Mouse (Mus musculus) large intestine, adult 2 months (tissue): ENCODE data around the gene Abraxas1. TPM values are rescaled to one million over a fixed set of nuclear protein-coding genes. Genes with fewer than 3 reads are reported as not detected.

ENCODE experiments used
- DNase-seq: peaks from one replicate; pipeline ENCODE4 v3.0.0-alpha.2; 2012; ENCODE audit warnings: low read depth, low spot score
- WGBS: fragments of 180-500 bp; shearing (Covaris S2); methylation state at CpG from one replicate; pipeline ENCODE4 v1.1.7; 2018; 5-methylcytosine and 5-hydroxymethylcytosine counted together
- polyA plus RNA-seq: library from polyadenylated mRNA; depleted of rRNA; stranded (reverse); fragments of >200 nt; gene quantifications from 2 replicates; pipeline ENCODE4 v1.2.3, GENCODE M21; 2012; rRNA removed

The Abraxas1 gene
- 3.3 and 4.8 TPM in 2 replicates for polyA plus RNA-seq

- under 1% methylated on average over 63 of the region's 63 CpGs for WGBS
- no peak for DNase-seq
These were observed at the start of gene Abraxas1 for GRCm38 (mm10) chr5:100820483-100821184. TSS of gene Abraxas1 (minus strand) at chr5:100820965.

DNA sequence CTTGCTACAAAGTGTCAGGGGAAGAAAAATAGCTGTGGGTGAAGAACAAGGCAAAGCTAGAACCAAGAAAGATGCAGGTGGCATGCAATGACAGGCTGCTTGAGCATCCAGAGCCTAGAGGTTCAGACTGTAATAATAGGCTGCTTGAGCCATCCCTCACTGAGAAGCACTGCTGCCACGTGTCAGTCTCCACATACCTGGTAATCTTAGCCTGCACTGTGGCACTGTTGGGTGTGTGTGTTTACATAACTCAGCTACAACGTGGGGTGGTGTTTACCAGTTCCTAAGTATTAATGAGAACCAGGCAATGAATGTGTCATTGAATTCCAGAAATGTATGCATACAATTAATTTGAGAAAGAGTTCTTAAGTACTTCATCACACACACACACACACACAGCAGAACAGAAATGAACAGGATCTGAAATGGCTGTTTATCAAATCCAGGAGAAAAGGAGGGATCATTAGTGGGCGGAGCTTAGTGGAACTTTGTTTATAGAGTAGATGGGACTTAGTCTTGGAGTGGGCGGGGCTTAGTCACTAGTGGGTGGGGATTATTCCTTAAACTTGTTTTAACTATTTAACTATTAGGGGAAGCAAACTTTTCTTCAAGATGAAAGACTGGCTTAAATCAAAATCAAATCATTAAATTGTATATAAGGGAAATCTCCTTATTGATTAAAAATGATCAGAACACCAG, 48.6 kb upstream of the Abraxas1 start:
- 48% methylated on average over 4 of the region's 4 CpGs for WGBS
- no peak for DNase-seq

GRCm38 (mm10) chr5:100866183-100866582, 45.4 kb upstream of the Abraxas1 start:
- no peak for DNase-seq
- 10% methylated on average over 2 of the region's 2 CpGs for WGBS

DNA sequence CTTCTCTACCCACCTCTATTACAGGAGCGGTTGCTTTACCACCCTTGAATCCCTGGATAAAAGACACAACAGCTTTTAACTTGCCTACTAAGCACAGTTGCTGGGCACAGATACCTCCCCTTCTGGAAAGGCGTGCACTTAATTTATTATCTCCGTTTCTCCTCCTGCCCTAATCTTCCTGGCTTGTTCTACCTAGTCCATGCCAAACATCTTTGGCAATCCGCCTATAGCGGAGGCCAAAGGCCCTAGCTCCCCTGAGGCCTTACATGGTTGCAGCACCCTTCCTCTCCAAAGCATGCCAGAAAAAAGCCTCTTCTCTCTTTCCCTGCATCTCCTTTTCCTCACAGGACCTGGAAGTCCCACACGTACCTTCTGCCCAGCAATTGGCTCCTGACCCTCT, 43.7 kb upstream of the Abraxas1 start:
- DNase-seq: no peak
- WGBS: 56% methylated on average over 6 of the region's 6 CpGs

GRCm38 (mm10) chr5:100863091-100863490, 42.3 kb upstream of the Abraxas1 start:
- no peak for DNase-seq
- WGBS: 92% methylated on average over 2 of the region's 2 CpGs

- WGBS: 73% methylated on average over 7 of the region's 7 CpGs
- no peak for DNase-seq
These were observed 41.0 kb upstream of the Abraxas1 start for GRCm38 (mm10) chr5:100861811-100862210.

GRCm38 (mm10) chr5:100861140-100861539, 40.4 kb upstream of the Abraxas1 start:
- whole genome bisulfite sequencing: 51% methylated on average over 4 of the region's 4 CpGs
- no peak for DNase-seq

DNA sequence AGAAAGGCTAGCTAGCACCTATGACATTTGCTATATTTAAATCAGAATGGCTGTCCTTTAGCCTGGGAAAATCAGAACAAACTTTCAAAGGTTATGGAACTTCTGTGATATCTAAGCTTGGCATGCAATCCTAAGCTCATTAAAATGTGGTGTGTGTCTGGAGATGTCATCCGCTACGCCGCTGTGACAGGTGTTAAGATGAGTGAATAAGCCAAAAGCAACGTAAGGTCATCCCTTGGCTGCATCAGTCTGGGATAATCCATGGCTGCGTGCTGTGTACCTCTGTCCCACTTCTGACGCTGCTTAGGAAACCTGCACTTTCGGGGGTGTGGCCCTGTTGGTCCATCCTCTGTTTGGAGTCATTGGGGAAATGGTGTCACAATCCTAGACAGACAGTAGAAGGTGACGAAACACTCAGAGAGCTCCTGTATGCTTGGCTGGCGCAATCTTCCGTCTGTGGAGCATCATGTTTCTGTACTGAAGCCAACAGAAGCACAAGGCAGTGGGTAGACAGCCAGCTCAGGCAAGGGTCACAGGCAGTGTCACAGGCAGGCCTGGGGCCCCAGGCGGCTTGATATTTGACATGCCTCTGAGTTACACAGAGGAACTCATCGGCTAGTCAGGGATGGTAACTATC, 39.8 kb upstream of the Abraxas1 start:
- DNase-seq: no peak
- WGBS: 43% methylated on average over 12 of the region's 12 CpGs

DNA sequence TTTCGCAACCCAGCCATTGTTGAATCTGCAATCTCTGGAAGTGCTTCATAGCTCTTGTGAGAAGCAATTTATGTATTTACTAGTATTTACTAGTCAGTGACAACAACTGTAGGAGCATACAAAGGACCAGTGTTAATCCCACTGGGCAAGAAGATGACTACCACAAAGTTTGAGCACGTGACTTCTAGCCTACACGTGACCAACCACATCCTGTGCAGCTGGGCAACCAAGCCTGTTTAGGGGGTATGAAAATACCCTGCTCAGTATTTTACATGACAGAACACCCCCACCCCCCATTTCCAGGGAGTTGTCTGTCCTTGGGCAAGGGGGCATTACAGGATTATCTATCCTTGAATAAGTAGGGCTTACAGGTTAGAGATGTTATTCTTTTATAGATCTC, 35.8 kb upstream of the Abraxas1 start:
- WGBS: 84% methylated on average over 3 of the region's 3 CpGs
- DNase-seq: no peak

GRCm38 (mm10) chr5:100853963-100854362, 33.2 kb upstream of the Abraxas1 start:
- no peak for DNase-seq
- 92% methylated on average over 4 of the region's 4 CpGs for WGBS

DNA sequence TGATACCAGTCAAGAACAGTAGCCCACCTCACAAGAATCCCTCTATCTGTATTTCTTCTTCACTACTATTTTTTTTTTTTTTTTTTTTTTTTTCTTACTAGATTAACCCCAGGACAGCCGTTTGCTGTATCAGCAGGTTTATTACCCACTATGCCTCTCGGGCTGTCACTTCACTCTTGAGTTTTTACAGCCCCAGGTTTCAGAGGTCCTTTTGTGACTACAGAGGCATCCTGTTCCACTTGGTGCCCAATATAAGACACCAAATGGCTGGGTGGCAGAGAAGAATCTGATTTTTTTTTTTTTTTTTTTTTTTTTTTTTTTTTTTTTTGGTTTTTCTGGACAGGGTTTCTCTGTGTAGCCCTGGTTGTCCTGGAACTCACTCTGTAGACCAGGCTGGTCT, 26.4 kb upstream of the Abraxas1 start:
- DNase-seq: no peak
- 8% methylated on average over 2 of the region's 2 CpGs for WGBS

- under 1% methylated on average over 22 of the region's 22 CpGs for WGBS
- no peak for DNase-seq
These were observed 25.8 kb upstream of the Abraxas1 start for GRCm38 (mm10) chr5:100846599-100846920.

DNA sequence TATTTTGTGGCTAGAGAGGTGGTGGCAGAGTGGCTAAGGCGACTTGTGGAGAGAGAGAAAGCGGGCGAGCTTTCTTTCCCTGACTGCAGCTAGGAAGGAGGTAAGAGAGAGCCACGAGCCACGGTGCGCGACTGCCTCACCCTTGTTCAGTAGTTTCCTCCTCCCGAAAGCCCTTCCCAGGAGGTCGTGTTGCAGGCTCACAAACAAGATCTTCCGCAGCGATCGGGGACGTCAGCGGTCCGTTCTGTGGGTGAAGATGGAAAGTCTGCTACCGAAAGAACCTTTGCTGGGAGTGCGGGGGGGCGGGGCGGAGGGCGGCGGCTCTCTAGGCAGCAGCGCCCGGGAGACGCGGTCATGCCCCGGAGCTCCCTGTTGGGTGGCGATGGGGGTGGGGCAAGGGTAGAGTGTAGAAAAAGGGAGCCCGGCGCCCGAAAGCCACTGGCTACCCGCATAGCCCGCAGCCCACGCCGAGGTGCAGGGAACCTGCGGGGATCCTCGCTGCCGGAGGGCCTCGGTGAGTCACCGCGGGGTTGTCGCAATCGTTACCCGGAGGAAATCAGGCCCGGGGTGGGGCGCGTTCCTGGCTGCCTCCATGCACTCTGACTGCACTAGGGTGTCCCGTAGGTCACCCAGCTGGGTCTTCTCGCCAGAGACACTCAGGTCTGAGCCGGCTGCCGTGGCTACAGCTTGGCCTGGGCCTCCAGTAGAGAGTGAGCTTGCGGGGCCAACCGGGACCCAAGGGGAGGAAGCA, 25.3 kb upstream of the Abraxas1 start:
- WGBS: under 1% methylated on average over 52 of the region's 52 CpGs

GRCm38 (mm10) chr5:100845485-100845847, 24.7 kb upstream of the Abraxas1 start, which contains the start of gene Gpat3:
TSS of gene Gpat3 (plus strand) at chr5:100845713.
- no peak for DNase-seq

More for the DNA sequence above, 25.3 kb upstream of the Abraxas1 start:
- no peak for DNase-seq

GRCm38 (mm10) chr5:100844485-100844884, 23.7 kb upstream of the Abraxas1 start:
- DNase-seq: no peak
- WGBS: 36% methylated on average over 3 of the region's 3 CpGs

More at GRCm38 (mm10) chr5:100845485-100845847, 24.7 kb upstream of the Abraxas1 start, which contains the start of gene Gpat3:
- WGBS: 2% methylated on average over 16 of the region's 16 CpGs

- DNase-seq: no peak
- WGBS: 65% methylated on average over 7 of the region's 7 CpGs
These were observed 17.1 kb upstream of the Abraxas1 start for GRCm38 (mm10) chr5:100837907-100838306.

- no peak for DNase-seq
- 31% methylated on average over 9 of the region's 9 CpGs for WGBS
These were observed 15.2 kb upstream of the Abraxas1 start for GRCm38 (mm10) chr5:100835862-100836538.

GRCm38 (mm10) chr5:100833841-100834240, 13.1 kb upstream of the Abraxas1 start:
- 83% methylated on average over 2 of the region's 2 CpGs for WGBS
- no peak for DNase-seq

DNA sequence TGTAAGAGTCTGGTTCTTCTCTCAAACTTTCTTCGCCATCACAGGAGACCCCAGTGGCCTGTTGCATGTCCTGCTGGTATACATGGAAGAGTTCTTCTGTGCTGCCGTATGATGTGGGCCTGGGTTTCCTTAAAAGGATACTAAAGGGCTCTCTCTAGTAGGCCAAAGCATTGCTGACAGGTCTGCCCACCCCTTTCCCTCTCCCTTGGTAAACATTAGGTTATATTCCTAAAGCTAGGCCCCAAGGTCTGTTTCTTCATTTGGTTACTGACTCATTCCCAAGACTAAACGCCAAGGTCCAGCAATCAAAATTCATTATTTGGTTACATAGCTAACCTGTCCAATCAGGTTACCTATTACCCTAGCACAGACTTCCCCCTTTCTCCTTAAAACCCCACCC, 11.9 kb upstream of the Abraxas1 start:
- WGBS: 52% methylated on average over 3 of the region's 3 CpGs
- no peak for DNase-seq

DNA sequence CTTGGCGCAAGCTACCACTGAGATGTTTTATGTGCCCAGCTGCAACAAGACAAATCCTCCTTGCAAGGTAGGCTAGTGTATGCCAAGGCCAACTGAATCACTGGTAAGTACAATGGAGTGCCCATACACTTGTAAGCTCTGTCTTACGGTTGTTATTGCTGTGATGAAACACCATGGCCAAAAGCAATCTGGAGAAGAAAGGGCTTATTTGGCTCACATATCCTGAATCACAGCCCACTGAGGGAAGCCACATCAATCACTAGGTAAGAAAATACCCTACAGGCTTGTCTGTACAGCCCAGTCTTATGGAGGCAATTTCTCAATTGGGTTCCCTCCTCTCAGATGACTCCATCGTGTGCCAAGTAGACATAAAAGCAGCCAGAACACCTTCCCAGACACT, 7.9 kb upstream of the Abraxas1 start:
- 69% methylated on average over 3 of the region's 3 CpGs for WGBS
- no peak for DNase-seq
